Mouse (Mus musculus) liver, embryonic 15.5 days (tissue): ENCODE data around the gene Dusp6. TPM values are rescaled to one million over a fixed set of nuclear protein-coding genes. Genes with fewer than 3 reads are reported as not detected.
A peak's percentile ranks its signal among the peaks of the same experiment; 100 is the strongest.
"Not testable (repeated sequence)": the region's sequence is repeated elsewhere in the genome, so short reads cannot be mapped to it uniquely, and the experiment has no call there.

Source experiments
- ATAC-seq: fragments of 200-750 bp; cut with Nextera tagmentation; 2 replicates; pipeline ENCODE4 v1.8.0; 2017; ENCODE audit warnings: moderate number of reproducible peaks, mild to moderate bottlenecking, moderate library complexity; ENCODE audit not compliant: insufficient read depth
- H3K27ac ChIP-seq: fragments of 300-500 bp; sonication (generic); replicated peaks from 2 replicates; pipeline ENCODE4 v1.5.1; 2015; ENCODE audit warnings: mild to moderate bottlenecking, inconsistent platforms
- H3K27me3 ChIP-seq: fragments of 300-500 bp; sonication (generic); 2 replicates; pipeline ENCODE4 v1.6.1; 2015; ENCODE audit warnings: mild to moderate bottlenecking, inconsistent platforms
- H3K36me3 ChIP-seq: fragments of 300-500 bp; sonication (generic); replicated peaks from 2 replicates; pipeline ENCODE4 v1.6.1; 2015; ENCODE audit warnings: moderate library complexity, mild to moderate bottlenecking, inconsistent platforms
- H3K4me1 ChIP-seq: fragments of 300-500 bp; sonication (generic); replicated peaks from 2 replicates; pipeline ENCODE4 v1.6.1; 2015; ENCODE audit warnings: inconsistent platforms
- H3K4me2 ChIP-seq: fragments of 300-500 bp; sonication (generic); 2 replicates; pipeline ENCODE4 v1.6.1; 2015; ENCODE audit warnings: moderate library complexity, mild to moderate bottlenecking, inconsistent platforms
- H3K4me3 ChIP-seq: fragments of 300-500 bp; sonication (generic); replicated peaks from 2 replicates; pipeline ENCODE4 v1.5.1; 2015; ENCODE audit warnings: mild to moderate bottlenecking, inconsistent platforms
- H3K9ac ChIP-seq: fragments of 300-500 bp; sonication (generic); 2 replicates; pipeline ENCODE4 v1.6.1; 2015; ENCODE audit warnings: moderate library complexity, mild to moderate bottlenecking, inconsistent platforms
- H3K9me3 ChIP-seq: fragments of 300-500 bp; sonication (generic); replicated peaks from 2 replicates; pipeline ENCODE4 v1.6.1; 2016; ENCODE audit warnings: inconsistent platforms
- WGBS: fragments of 180-500 bp; shearing (Covaris S2); methylation state at CpG from one replicate; pipeline ENCODE4 v1.1.7; 2015; ENCODE audit warnings: mixed read lengths; ENCODE audit not compliant: insufficient replicate concordance; 5-methylcytosine and 5-hydroxymethylcytosine counted together
- polyA plus RNA-seq: library from polyadenylated mRNA; unstranded; fragments of >200 nt; fragmentation: Nextera tagmentation; extraction: Ambion mirVana; gene quantifications from 2 replicates; pipeline ENCODE4 v1.2.1, GENCODE M21; 2015

Gene Dusp6
- 19.1 and 25.6 TPM in 2 replicates for polyA plus RNA-seq

DNA sequence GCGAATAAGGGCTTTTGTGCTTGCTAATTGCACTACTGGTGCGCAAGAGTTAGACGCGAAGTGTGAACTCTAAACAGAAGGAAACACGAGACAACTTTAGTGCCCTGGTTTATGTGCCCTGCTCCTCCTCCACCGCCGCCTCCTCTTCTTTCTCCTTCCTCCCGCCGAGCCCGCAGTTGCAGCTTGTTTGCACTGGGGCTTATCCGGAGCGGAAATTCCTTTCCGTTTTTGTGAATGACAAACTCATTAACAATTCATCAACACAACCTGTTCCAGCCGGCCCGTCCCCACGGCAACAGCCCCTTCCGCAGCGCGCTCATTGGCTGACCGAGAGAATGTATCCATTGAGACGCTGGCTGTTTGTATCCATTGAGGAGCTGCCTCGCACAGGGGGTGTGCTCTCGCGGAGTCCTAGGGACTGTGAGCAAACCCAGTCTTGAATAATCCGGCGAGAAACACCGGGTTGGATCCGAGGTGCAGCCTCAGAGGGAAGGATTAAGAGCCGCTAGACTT is at the start of gene Dusp6:
Dusp6 (plus strand) TSS at position 365 of the 513 bp plus-strand sequence.
- under 1% methylated on average over 29 of the region's 29 CpGs for WGBS
- H3K4me1 ChIP-seq: peaks cover 7% of the 10 kb centered on the region
- peak within 1 kb of the TSS; percentile 87 for H3K27ac ChIP-seq
- peak within 1 kb of the TSS; percentile 54 for H3K9ac ChIP-seq
- H3K27me3 ChIP-seq: peaks cover 61% of the 10 kb centered on the region
- peak within 1 kb of the TSS; percentile 62 for H3K4me3 ChIP-seq
- H3K36me3 ChIP-seq: 0 out of 2 replicates have a peak, but pooled peaks cover 6% of the 10 kb centered on the region
- H3K4me2 ChIP-seq: peak within 1 kb of the TSS; percentile 66
- H3K9me3 ChIP-seq: no peaks in the 10 kb centered on the region
- peak; percentile 86 for ATAC-seq

GRCm38 (mm10) chr10:99214421-99215299 is 48.4 kb upstream of the Dusp6 start:
- Histone ChIP-seq H3K4me2 (no peak overlapping the region), H3K4me3 (no peak overlapping the region), H3K9ac (no peak overlapping the region), H3K27ac (no peak overlapping the region), H3K4me1 (peaks cover 4% of the 10 kb centered on the region; the same call in 1 of the 2 replicates), H3K36me3 (no peaks in the 10 kb centered on the region), H3K9me3 (no peaks in the 10 kb centered on the region), H3K27me3 (no peaks in the 10 kb centered on the region)
- WGBS: 67% methylated on average over 15 of the region's 15 CpGs
- ATAC-seq: no peak

GRCm38 (mm10) chr10:99216570-99216969 is 46.5 kb upstream of the Dusp6 start:
- not testable (repeated sequence) for H3K4me1 ChIP-seq, H3K4me3 ChIP-seq, H3K27me3 ChIP-seq, H3K27ac ChIP-seq, H3K9me3 ChIP-seq, H3K4me2 ChIP-seq, H3K36me3 ChIP-seq, H3K9ac ChIP-seq, ATAC-seq
- WGBS: 83% methylated on average over 15 of the region's 15 CpGs

- H3K4me1 ChIP-seq: 0 out of 2 replicates have a peak, but pooled peaks cover 3% of the 10 kb centered on the region
- H3K27ac ChIP-seq: no peak overlapping the region
- H3K4me3 ChIP-seq: no peak overlapping the region
- no peak for ATAC-seq
- H3K9ac ChIP-seq: no peak overlapping the region
- H3K27me3 ChIP-seq: no peaks in the 10 kb centered on the region
- H3K9me3 ChIP-seq: no peaks in the 10 kb centered on the region
- H3K36me3 ChIP-seq: no peaks in the 10 kb centered on the region
- no peak overlapping the region for H3K4me2 ChIP-seq
- 69% methylated on average over 8 of the region's 8 CpGs for whole genome bisulfite sequencing
Measured at GRCm38 (mm10) chr10:99221540-99221939, 41.5 kb upstream of the Dusp6 start.

GRCm38 (mm10) chr10:99222726-99223125 is 40.3 kb upstream of the Dusp6 start:
- Histone ChIP-seq H3K27me3 (no peaks in the 10 kb centered on the region), H3K9ac (no peak overlapping the region), H3K27ac (no peak overlapping the region), H3K36me3 (no peaks in the 10 kb centered on the region), H3K9me3 (no peaks in the 10 kb centered on the region), H3K4me2 (no peak overlapping the region), H3K4me1 (0 out of 2 replicates have a peak, but pooled peaks cover 5% of the 10 kb centered on the region), H3K4me3 (no peak overlapping the region)
- 49% methylated on average over 5 of the region's 5 CpGs for WGBS
- no peak for ATAC-seq

GRCm38 (mm10) chr10:99224218-99224617 is 38.8 kb upstream of the Dusp6 start:
- H3K4me3 ChIP-seq: no peak overlapping the region
- 38% methylated on average over 3 of the region's 3 CpGs for WGBS
- no peak overlapping the region for H3K9ac ChIP-seq
- H3K4me2 ChIP-seq: no peak overlapping the region
- no peaks in the 10 kb centered on the region for H3K36me3 ChIP-seq
- peaks cover 18% of the 10 kb centered on the region for H3K4me1 ChIP-seq
- no peak overlapping the region for H3K27ac ChIP-seq
- H3K9me3 ChIP-seq: no peaks in the 10 kb centered on the region
- H3K27me3 ChIP-seq: peaks cover 12% of the 10 kb centered on the region
- no peak for ATAC-seq

- Histone ChIP-seq H3K27me3 (peaks cover 19% of the 10 kb centered on the region), H3K9me3 (no peaks in the 10 kb centered on the region), H3K27ac (no peak overlapping the region), H3K36me3 (no peaks in the 10 kb centered on the region), H3K9ac (no peak overlapping the region), H3K4me1 (peaks cover 18% of the 10 kb centered on the region), H3K4me3 (no peak overlapping the region), H3K4me2 (no peak overlapping the region)
- 55% methylated on average over 5 of the region's 5 CpGs for WGBS
- no peak for ATAC-seq
Measured at GRCm38 (mm10) chr10:99226782-99227181, 36.2 kb upstream of the Dusp6 start.

- Histone ChIP-seq H3K9me3 (no peaks in the 10 kb centered on the region), H3K9ac (no peak overlapping the region), H3K27ac (0 out of 2 replicates have a peak overlapping the region, but pooled peaks have one; percentile 38), H3K4me1 (peaks cover 15% of the 10 kb centered on the region), H3K4me2 (peak overlapping the region; percentile 15; the same call in 1 of the 2 replicates), H3K4me3 (no peak overlapping the region), H3K36me3 (no peaks in the 10 kb centered on the region), H3K27me3 (peaks cover 19% of the 10 kb centered on the region)
- ATAC-seq: no peak
- 17% methylated on average over 17 of the region's 17 CpGs for WGBS
Measured at GRCm38 (mm10) chr10:99227968-99228864, 34.8 kb upstream of the Dusp6 start.

GRCm38 (mm10) chr10:99229031-99229684 is 33.9 kb upstream of the Dusp6 start:
- Histone ChIP-seq H3K4me1 (peaks cover 15% of the 10 kb centered on the region), H3K9ac (no peak overlapping the region), H3K27ac (peak overlapping the region; percentile 38; the same call in 1 of the 2 replicates), H3K27me3 (peaks cover 19% of the 10 kb centered on the region), H3K9me3 (no peaks in the 10 kb centered on the region), H3K36me3 (no peaks in the 10 kb centered on the region), H3K4me2 (no peak overlapping the region), H3K4me3 (no peak overlapping the region)
- ATAC-seq: no peak
- 4% methylated on average over 16 of the region's 16 CpGs for WGBS

DNA sequence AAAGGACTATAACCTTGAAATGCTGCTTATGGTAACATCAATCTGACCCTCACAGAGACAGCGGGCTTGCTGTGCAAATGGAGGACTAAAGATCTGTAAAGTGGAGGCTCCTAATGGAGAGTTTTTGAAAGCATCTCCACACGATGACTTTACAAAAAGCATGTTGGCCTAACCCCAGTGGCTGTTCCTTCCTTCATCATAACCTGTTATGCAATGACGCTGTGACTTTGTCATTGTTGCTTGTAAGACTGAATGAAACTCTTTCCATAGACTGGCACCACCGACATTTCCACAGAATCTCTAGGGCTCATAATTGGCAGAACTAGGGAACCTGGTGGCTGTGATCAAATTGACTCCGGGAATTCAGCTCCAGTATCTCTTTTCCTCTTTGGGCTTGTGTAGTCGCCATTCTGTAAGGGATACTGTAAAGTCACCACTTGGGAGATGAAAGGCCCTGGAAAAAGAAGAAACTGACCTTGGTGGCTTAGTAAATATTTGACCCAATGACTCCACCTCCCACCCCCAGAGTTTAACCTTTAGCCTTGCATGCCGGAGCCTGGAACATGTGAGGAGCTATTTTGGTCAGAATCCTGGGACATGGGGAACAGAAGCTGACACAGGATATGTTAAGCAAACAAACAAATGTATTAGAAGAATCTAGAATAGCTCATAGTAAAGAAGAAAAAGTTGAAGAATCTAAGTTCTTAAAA is 30.4 kb upstream of the Dusp6 start:
- 45% methylated on average over 7 of the region's 7 CpGs for WGBS
- Histone ChIP-seq H3K27me3 (peaks cover 19% of the 10 kb centered on the region), H3K4me1 (peaks cover 14% of the 10 kb centered on the region), H3K9ac (no peak overlapping the region), H3K4me2 (peak overlapping the region; percentile 26; the same call in 1 of the 2 replicates), H3K4me3 (no peak overlapping the region), H3K36me3 (no peaks in the 10 kb centered on the region), H3K27ac (peak overlapping the region; percentile 68), H3K9me3 (no peaks in the 10 kb centered on the region)
- peak; percentile 51; the same call in 1 of the 2 replicates for ATAC-seq
